10 mouse cellular contexts compared by ENCODE assay signal in the genomic region with DNA sequence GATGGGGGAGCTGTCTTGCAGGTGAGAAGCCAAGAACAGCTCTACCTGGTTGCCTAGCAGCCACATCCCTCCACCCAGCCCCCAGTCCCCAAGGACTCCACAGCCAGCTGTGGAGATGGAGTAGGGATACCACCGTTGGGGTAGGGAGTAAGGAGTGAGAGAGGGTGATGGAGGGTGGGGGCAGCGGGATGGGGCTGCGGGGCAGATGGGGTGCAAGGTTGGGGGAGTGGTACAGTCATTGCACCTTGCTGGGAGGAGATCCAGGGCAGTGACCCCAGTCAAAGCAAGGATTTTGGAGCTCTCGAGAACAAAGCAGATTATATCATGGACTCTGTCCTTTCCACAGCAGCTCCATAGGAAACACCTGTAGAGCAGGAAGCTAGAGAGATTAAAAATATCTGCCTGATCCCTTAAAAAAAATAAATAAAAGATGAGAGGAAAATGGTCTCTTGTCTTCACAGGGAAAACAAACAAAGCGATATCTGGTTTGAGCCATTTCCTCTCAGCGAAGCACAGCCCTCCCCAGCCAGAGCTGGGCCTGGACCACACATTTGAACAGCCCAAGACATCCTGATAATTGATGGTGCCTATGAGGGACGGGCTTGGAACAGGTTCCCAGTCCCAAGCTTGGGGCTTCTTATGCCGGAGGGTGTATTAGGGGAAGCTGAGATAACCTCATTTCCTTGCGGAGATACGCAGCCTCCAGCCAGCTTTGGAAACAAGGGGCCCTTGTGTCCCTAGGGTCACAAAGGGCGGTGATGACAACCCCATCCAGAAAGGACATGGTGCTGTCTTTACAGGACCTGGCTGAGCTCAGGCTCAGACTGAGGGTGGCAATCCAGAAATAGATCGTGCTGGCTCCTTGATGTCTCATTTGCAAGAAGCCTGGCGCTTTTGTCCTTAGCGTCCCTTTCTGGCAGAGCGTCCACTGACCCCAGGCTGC. TPM values are rescaled to one million over a fixed set of nuclear protein-coding genes. Genes with fewer than 3 reads are reported as not detected.
A peak's percentile ranks its signal among the peaks of the same experiment; 100 is the strongest.
DNase-seq lines count a peak whose midpoint lies in the region; ATAC-seq and TF ChIP-seq lines count a peak whose summit lies in the region.
"Had no signal": no experiment of that assay in that cellular context is flagged by ENCODE, and none has a peak within 500 bp of the region (broad histone marks: within the 10 kb centered on the region; RNA-seq: fewer than 3 reads in every experiment).

No protein-coding gene starts in this region.

- 61% methylated on average over 15 of the region's 15 CpGs for WGBS in neural tube, embryonic 13.5 days
- WGBS in liver, embryonic 11.5 days, result 47% methylated on average over 15 of the region's 15 CpGs
- WGBS in thymus, adult 2 months, result 91% methylated on average over 15 of the region's 15 CpGs
- 62% methylated on average over 15 of the region's 15 CpGs for WGBS in forebrain, embryonic 14.5 days
- 48% methylated on average over 15 of the region's 15 CpGs for WGBS in forebrain, embryonic 10.5 days

- DNase-seq in neural tube, embryonic 10.5 days (ENCODE audit: extremely low spot score, low spot score), result no peak
- peak; percentile 72 for DNase-seq in heart, postnatal 25 days (ENCODE audit: low spot score)
- DNase-seq in liver, embryonic 11.5 days (ENCODE audit: low spot score), result no peak
- peak; percentile 75 for DNase-seq in skeletal muscle tissue, adult 2 months (ENCODE audit: low read depth, low spot score)
- no peak for DNase-seq in thymus, adult 2 months
- DNase-seq in forebrain, embryonic 14.5 days (ENCODE audit: low spot score), result no peak
- DNase-seq in forebrain, embryonic 10.5 days (ENCODE audit: extremely low spot score, low spot score), result no peak
- DNase-seq: right cerebral cortex, postnatal 14 days had no signal

- H3K27me3 ChIP-seq in neural tube, embryonic 13.5 days, result no peaks in the 10 kb centered on the region
- H3K27me3 ChIP-seq in liver, embryonic 11.5 days (replicated peaks; ENCODE audit: control insufficient read depth, insufficient read depth, low read length), result no peaks in the 10 kb centered on the region
- no peaks in the 10 kb centered on the region for H3K27me3 ChIP-seq in thymus, adult 2 months (ENCODE audit: control insufficient read depth, insufficient read depth, low read length)
- H3K27me3 ChIP-seq in forebrain, embryonic 14.5 days (replicated peaks; ENCODE audit: control insufficient read depth, insufficient read depth, low read length), result no peaks in the 10 kb centered on the region
- no peaks in the 10 kb centered on the region for H3K27me3 ChIP-seq in forebrain, embryonic 10.5 days (ENCODE audit: poor library complexity, severe bottlenecking)

- H3K27ac ChIP-seq in neural tube, embryonic 13.5 days (replicated peaks), result 0 out of 2 replicates have a peak overlapping the region, but pooled peaks have one; percentile 9
- H3K27ac ChIP-seq in liver, embryonic 11.5 days (ENCODE audit: low read depth, low read length), result no peak overlapping the region
- no peak overlapping the region for H3K27ac ChIP-seq in thymus, adult 2 months (ENCODE audit: control insufficient read depth, insufficient read depth, low read length)
- H3K27ac ChIP-seq in forebrain, embryonic 14.5 days (ENCODE audit: low read depth, low read length), result no peak overlapping the region
- no peak overlapping the region for H3K27ac ChIP-seq in forebrain, embryonic 10.5 days
- H3K27ac ChIP-seq: midbrain, embryonic 10.5 days had no signal

- intact Hi-C loops in heart, postnatal 25 days (cut with DNase I), result no loop called here

- H3K4me3 ChIP-seq in neural tube, embryonic 13.5 days, result no peak overlapping the region
- H3K4me3 ChIP-seq in liver, embryonic 11.5 days (ENCODE audit: low read depth, low read length), result no peak overlapping the region
- no peak overlapping the region for H3K4me3 ChIP-seq in thymus, adult 2 months (ENCODE audit: control insufficient read depth, insufficient read depth, low read length)
- H3K4me3 ChIP-seq in forebrain, embryonic 14.5 days (ENCODE audit: low read depth, low read length), result no peak overlapping the region
- H3K4me3 ChIP-seq in forebrain, embryonic 10.5 days, result no peak overlapping the region
- H3K4me3 ChIP-seq: midbrain, embryonic 10.5 days had no signal

- no peak for TF ChIP-seq CTCF in thymus, adult 2 months (IDR thresholded peaks at IDR 0.05; ENCODE audit: borderline replicate concordance, control insufficient read depth, extremely low read depth, insufficient read depth, low read length, poor library complexity)

- H3K9me3 ChIP-seq in neural tube, embryonic 13.5 days, result no peaks in the 10 kb centered on the region
- H3K9me3 ChIP-seq in liver, embryonic 11.5 days (ENCODE audit: control insufficient read depth, low read length), result no peaks in the 10 kb centered on the region
- no peaks in the 10 kb centered on the region for H3K9me3 ChIP-seq in forebrain, embryonic 14.5 days (replicated peaks; ENCODE audit: control insufficient read depth, low read length)
- no peaks in the 10 kb centered on the region for H3K9me3 ChIP-seq in forebrain, embryonic 10.5 days
- H3K9me3 ChIP-seq: midbrain, embryonic 10.5 days had no signal

- H3K9ac ChIP-seq in neural tube, embryonic 13.5 days, result no peak overlapping the region
- no peak overlapping the region for H3K9ac ChIP-seq in liver, embryonic 11.5 days (ENCODE audit: low read depth, low read length)
- no peak overlapping the region for H3K9ac ChIP-seq in forebrain, embryonic 14.5 days (ENCODE audit: low read length)

- no peaks in the 10 kb centered on the region for H3K36me3 ChIP-seq in neural tube, embryonic 13.5 days
- H3K36me3 ChIP-seq in liver, embryonic 11.5 days (ENCODE audit: control insufficient read depth, insufficient read depth, low read length), result no peaks in the 10 kb centered on the region
- H3K36me3 ChIP-seq in thymus, adult 2 months (ENCODE audit: control insufficient read depth, insufficient read depth, low read length), result peaks cover 33% of the 10 kb centered on the region
- no peaks in the 10 kb centered on the region for H3K36me3 ChIP-seq in forebrain, embryonic 14.5 days (ENCODE audit: control insufficient read depth, insufficient read depth, low read length)
- H3K36me3 ChIP-seq in forebrain, embryonic 10.5 days (replicated peaks), result no peaks in the 10 kb centered on the region
- H3K36me3 ChIP-seq: midbrain, embryonic 10.5 days had no signal

- ATAC-seq in neural tube, embryonic 13.5 days (ENCODE audit: low read depth), result no peak
- ATAC-seq in liver, embryonic 11.5 days (replicated peaks; ENCODE audit: low FRiP score), result peak; percentile 55
- no peak for ATAC-seq in forebrain, embryonic 14.5 days

- no peak for TF ChIP-seq POLR2A in thymus, adult 2 months (IDR thresholded peaks at IDR 0.05; ENCODE audit: control insufficient read depth, extremely low read depth, insufficient read depth, low read length, poor library complexity)

- H3K4me2 ChIP-seq in neural tube, embryonic 13.5 days, result no peak overlapping the region
- no peak overlapping the region for H3K4me2 ChIP-seq in liver, embryonic 11.5 days
- no peak overlapping the region for H3K4me2 ChIP-seq in forebrain, embryonic 14.5 days (ENCODE audit: low read length)

- no peaks in the 10 kb centered on the region for H3K4me1 ChIP-seq in neural tube, embryonic 13.5 days (replicated peaks)
- H3K4me1 ChIP-seq in liver, embryonic 11.5 days (replicated peaks; ENCODE audit: control insufficient read depth, insufficient read depth, low read length), result peaks cover 10% of the 10 kb centered on the region; the same call in 1 of the 2 replicates
- peaks cover 20% of the 10 kb centered on the region for H3K4me1 ChIP-seq in thymus, adult 2 months (replicated peaks; ENCODE audit: control insufficient read depth, insufficient read depth, low read length)
- H3K4me1 ChIP-seq in forebrain, embryonic 14.5 days (ENCODE audit: control insufficient read depth, insufficient read depth, low read length), result no peaks in the 10 kb centered on the region
- H3K4me1 ChIP-seq in forebrain, embryonic 10.5 days, result peaks cover 17% of the 10 kb centered on the region

RNA-seq across cellular contexts. Expression of gene Rcsd1, which starts 25.0 kb away (rescaled TPM):
- 12.4 and 13.5 TPM in 2 replicates for polyA plus RNA-seq in neural tube, embryonic 13.5 days (2015; fragmentation: Nextera tagmentation; extraction: Ambion mirVana)
- 10 to 100 TPM; 79.6 to 81.5 TPM for total RNA-seq in heart, postnatal 25 days (2021)
- polyA plus RNA-seq in liver, embryonic 11.5 days (2014; fragmentation: Nextera tagmentation; extraction: Ambion mirVana), result 13.3 and 17.8 TPM in 2 replicates
- polyA plus RNA-seq in thymus, adult 2 months (2012; rRNA removed), result 220 and 249 TPM in 2 replicates
- polyA plus RNA-seq in forebrain, embryonic 14.5 days (2014; fragmentation: Nextera tagmentation; extraction: Ambion mirVana), result 3.3 and 4.4 TPM in 2 replicates
- 8.3 and 8.4 TPM in 2 replicates for polyA plus RNA-seq in forebrain, embryonic 10.5 days (2016; fragmentation: Nextera tagmentation; extraction: Ambion mirVana)

RNA-seq across cellular contexts. Expression of gene Mpzl1, which starts 50.2 kb away (rescaled TPM):
- polyA plus RNA-seq in neural tube, embryonic 13.5 days (2015; fragmentation: Nextera tagmentation; extraction: Ambion mirVana), result 157 and 159 TPM in 2 replicates
- total RNA-seq in heart, postnatal 25 days (2021), result 10 to 100 TPM; 20.8 to 20.9 TPM
- polyA plus RNA-seq in liver, embryonic 11.5 days (2014; fragmentation: Nextera tagmentation; extraction: Ambion mirVana), result 85.7 and 89.5 TPM in 2 replicates
- polyA plus RNA-seq in thymus, adult 2 months (2012; rRNA removed), result 4.6 and 5.9 TPM in 2 replicates
- 159 and 160 TPM in 2 replicates for polyA plus RNA-seq in forebrain, embryonic 14.5 days (2014; fragmentation: Nextera tagmentation; extraction: Ambion mirVana)
- polyA plus RNA-seq in forebrain, embryonic 10.5 days (2016; fragmentation: Nextera tagmentation; extraction: Ambion mirVana), result 119 and 122 TPM in 2 replicates

Comparison
In these comparisons a context has a peak if more than half of its experiments do, and no peak if none do; other contexts are left out.
1. DNase-seq: peak in heart, postnatal 25 days (single experiment) and skeletal muscle tissue, adult 2 months (single experiment); none in neural tube, embryonic 10.5 days (single experiment), liver, embryonic 11.5 days (single experiment), thymus, adult 2 months (single experiment), forebrain, embryonic 14.5 days (single experiment) and forebrain, embryonic 10.5 days (single experiment).
2. RNA of gene Rcsd1, which starts 25.0 kb away (polyA plus RNA-seq): 220 to 249 TPM in thymus, adult 2 months; 13.3 to 17.8 TPM in liver, embryonic 11.5 days, 12.4 to 13.5 TPM in neural tube, embryonic 13.5 days, 8.3 to 8.4 TPM in forebrain, embryonic 10.5 days and 3.3 to 4.4 TPM in forebrain, embryonic 14.5 days; every median in the first group is over 10 times any median in the second.
3. RNA of gene Mpzl1, which starts 50.2 kb away (polyA plus RNA-seq): 159 to 160 TPM in forebrain, embryonic 14.5 days, 157 to 159 TPM in neural tube, embryonic 13.5 days, 119 to 122 TPM in forebrain, embryonic 10.5 days and 85.7 to 89.5 TPM in liver, embryonic 11.5 days; 4.6 to 5.9 TPM in thymus, adult 2 months; every median in the first group is over 10 times any median in the second.